Mouse (Mus musculus) embryonic fibroblast, embryonic 13.5 days (primary cell): Measurements from ENCODE around the gene Mael. TPM values are rescaled to one million over a fixed set of nuclear protein-coding genes. Genes with fewer than 3 reads are reported as not detected.
A peak's percentile ranks its signal among the peaks of the same experiment; 100 is the strongest.

ENCODE experiments used
- H3K27ac ChIP-seq: 2 replicates; pipeline ENCODE4 v1.5.1; 2012; ENCODE audit warnings: low read length, control low read depth, inconsistent platforms; ENCODE audit not compliant: insufficient read depth
- H3K4me1 ChIP-seq: 2 replicates; pipeline ENCODE4 v1.6.1; 2011; ENCODE audit warnings: low read length; ENCODE audit not compliant: control insufficient read depth, insufficient read depth
- H3K4me3 ChIP-seq: 2 replicates; pipeline ENCODE4 v1.5.1; 2011; ENCODE audit warnings: mild to moderate bottlenecking, control low read depth, low read length; ENCODE audit not compliant: insufficient read depth
- CTCF ChIP-seq: IDR thresholded peaks from 2 replicates; pipeline ENCODE4 v1.5.1; 2011; ENCODE audit warnings: mild to moderate bottlenecking, control low read depth, low read length, moderate library complexity, borderline replicate concordance; ENCODE audit not compliant: insufficient read depth
- POLR2A ChIP-seq: IDR thresholded peaks from 2 replicates; pipeline ENCODE4 v1.6.1; 2011; ENCODE audit warnings: low read depth, mild to moderate bottlenecking, control low read depth, low read length, moderate library complexity
- polyA plus RNA-seq: library from polyadenylated mRNA; stranded (reverse); fragments of >200 nt; gene quantifications from 2 replicates; pipeline ENCODE4 v1.2.4, GENCODE M21; 2011; ENCODE audit warnings: low read depth; ENCODE audit not compliant: missing spikeins, insufficient read length

Mael gene
- polyA plus RNA-seq, 1 experiment = not detected

GRCm38 (mm10) chr1:166268218-166268617, 29.7 kb upstream of the Mael start:
- no peak overlapping the region for H3K27ac ChIP-seq
- H3K4me3 ChIP-seq = no peak overlapping the region
- 0 out of 2 replicates have a peak, but pooled peaks cover 3% of the 10 kb centered on the region for H3K4me1 ChIP-seq
- TF ChIP-seq CTCF (no peak), POLR2A (no peak)

GRCm38 (mm10) chr1:166266918-166267317, 28.4 kb upstream of the Mael start:
- H3K4me3 ChIP-seq = no peak overlapping the region
- H3K27ac ChIP-seq = no peak overlapping the region
- TF ChIP-seq POLR2A = no peak
- no peak for TF ChIP-seq CTCF
- 0 out of 2 replicates have a peak, but pooled peaks cover 3% of the 10 kb centered on the region for H3K4me1 ChIP-seq

- no peak for TF ChIP-seq CTCF
- TF ChIP-seq POLR2A = no peak
- H3K27ac ChIP-seq = no peak overlapping the region
- H3K4me1 ChIP-seq = 0 out of 2 replicates have a peak, but pooled peaks cover 3% of the 10 kb centered on the region
- no peak overlapping the region for H3K4me3 ChIP-seq
Observed at GRCm38 (mm10) chr1:166266001-166266705, 27.6 kb upstream of the Mael start.

- Histone ChIP-seq H3K4me3 (no peak overlapping the region), H3K27ac (no peak overlapping the region), H3K4me1 (peaks cover 6% of the 10 kb centered on the region)
- TF ChIP-seq POLR2A = no peak
- TF ChIP-seq CTCF = no peak
Observed at GRCm38 (mm10) chr1:166259526-166259925, 21.0 kb upstream of the Mael start.

GRCm38 (mm10) chr1:166256898-166257297, 18.4 kb upstream of the Mael start:
- peaks cover 12% of the 10 kb centered on the region for H3K4me1 ChIP-seq
- H3K4me3 ChIP-seq = no peak overlapping the region

GRCm38 (mm10) chr1:166256302-166256701, 17.8 kb upstream of the Mael start:
- TF ChIP-seq CTCF (no peak), POLR2A (no peak)
- peaks cover 12% of the 10 kb centered on the region for H3K4me1 ChIP-seq
- H3K4me3 ChIP-seq = no peak overlapping the region
- no peak overlapping the region for H3K27ac ChIP-seq

More at GRCm38 (mm10) chr1:166256898-166257297, 18.4 kb upstream of the Mael start:
- TF ChIP-seq CTCF (no peak), POLR2A (no peak)
- H3K27ac ChIP-seq = no peak overlapping the region

GRCm38 (mm10) chr1:166255651-166256050, 17.1 kb upstream of the Mael start:
- Histone ChIP-seq H3K4me1 (peaks cover 12% of the 10 kb centered on the region), H3K4me3 (no peak overlapping the region), H3K27ac (no peak overlapping the region)
- TF ChIP-seq CTCF = no peak
- TF ChIP-seq POLR2A = no peak

- Histone ChIP-seq H3K4me3 (no peak overlapping the region), H3K27ac (no peak overlapping the region), H3K4me1 (peaks cover 12% of the 10 kb centered on the region)
- TF ChIP-seq POLR2A = no peak
- TF ChIP-seq CTCF = no peak
Observed at GRCm38 (mm10) chr1:166255091-166255490, 16.5 kb upstream of the Mael start.

GRCm38 (mm10) chr1:166253898-166254894, 15.6 kb upstream of the Mael start, which contains the start of gene Ildr2:
Ildr2 (plus strand) TSS chr1:166254139.
- Histone ChIP-seq H3K27ac (no peak within 1 kb of the TSS), H3K4me3 (peak within 1 kb of the TSS; percentile 35), H3K4me1 (peaks cover 12% of the 10 kb centered on the region)
- TF ChIP-seq CTCF (no peak), POLR2A (no peak)
